Mouse (Mus musculus): ENCODE data around the gene Hcfc2. TPM values are rescaled to one million over a fixed set of nuclear protein-coding genes. Genes with fewer than 3 reads are reported as not detected.

The Hcfc2 gene
- total RNA-seq (2023; ENCODE audit: inconsistent age), result 24.6 to 29.8 TPM (median 27.3 TPM) in 4 replicates

GRCm38 (mm10) chr10:82695956-82696355 is at the start of gene Hcfc2:
Gene Hcfc2, plus strand, starts transcription at chr10:82696160.

GRCm38 (mm10) chr10:82690494-82690893 is 5.5 kb upstream of the Hcfc2 start, which contains the start of gene Glt8d2:
Gene Glt8d2, minus strand, starts transcription at chr10:82690650.

GRCm38 (mm10) chr10:82763840-82764631 is 68.1 kb downstream of the Hcfc2 start, which contains the start of gene Nfyb:
Gene Nfyb, minus strand, starts transcription at chr10:82764144.

Other genes starting within 250 kb of the Hcfc2 start
- gene Gm1553, start 203.5 kb upstream of the Hcfc2 start, total RNA-seq (2023; ENCODE audit: inconsistent age), result not detected in 4 replicates
- 14.8 to 21.3 TPM (median 17.3 TPM) in 4 replicates for gene 1190007I07Rik, start 72.9 kb upstream of the Hcfc2 start, total RNA-seq (2023; ENCODE audit: inconsistent age)
- 89.2 to 102 TPM (median 90.4 TPM) in 4 replicates for gene Tdg, start 66.3 kb upstream of the Hcfc2 start, total RNA-seq (2023; ENCODE audit: inconsistent age)
- gene Glt8d2, start 5.5 kb upstream of the Hcfc2 start, total RNA-seq (2023; ENCODE audit: inconsistent age), result not detected in 4 replicates
- 28.8 to 39.8 TPM (median 38.0 TPM) in 4 replicates for gene Nfyb, start 68.0 kb downstream of the Hcfc2 start, total RNA-seq (2023; ENCODE audit: inconsistent age)
- 34.8 to 38.8 TPM (median 38.0 TPM) in 4 replicates for gene Txnrd1, start 137.8 kb downstream of the Hcfc2 start, total RNA-seq (2023; ENCODE audit: inconsistent age)
- gene Eid3, start 170.5 kb downstream of the Hcfc2 start, total RNA-seq (2023; ENCODE audit: inconsistent age), result 3.5 to 4.9 TPM (median 4.3 TPM) in 4 replicates